Mouse (Mus musculus) adrenal gland (tissue): ENCODE measurements at regions not wholly inside any gene's neighbourhood (a gene's known extent, or its start where the extent isn't known, plus 50 kb on each side); places are given as distances from the start of the nearest gene placed in this dataset.
"Not testable (repeated sequence)": the region's sequence is repeated elsewhere in the genome, so short reads cannot be mapped to it uniquely, and the experiment has no call there.

Experiments
- intact Hi-C: fragments of 180-260 bp; cut with DNase I; formaldehyde crosslinking; loops from one replicate; pipeline ENCODE4 v1.15.1; 2025

GRCm38 (mm10) chr4:84157911-84158647 is 517.0 kb downstream of the Bnc2 start:
- intact Hi-C loops = no loop called here

GRCm38 (mm10) chr4:84163362-84163761 is 511.7 kb downstream of the Bnc2 start:
- intact Hi-C loops = no loop called here

- intact Hi-C loops = no loop called here
Measured at GRCm38 (mm10) chr4:84165256-84165655, 509.8 kb downstream of the Bnc2 start.

- intact Hi-C loops = no loop called here
Measured at GRCm38 (mm10) chr4:84172841-84173240, 502.2 kb downstream of the Bnc2 start.

- intact Hi-C loops = no loop called here
Measured at GRCm38 (mm10) chr4:84173441-84173840, 501.6 kb downstream of the Bnc2 start.

- intact Hi-C loops = not testable (repeated sequence)
Measured at GRCm38 (mm10) chr4:84176457-84176856, 498.6 kb downstream of the Bnc2 start.

- intact Hi-C loops = no loop called here
Measured at GRCm38 (mm10) chr4:84177827-84178226, 497.2 kb downstream of the Bnc2 start.

GRCm38 (mm10) chr4:84184436-84184835 is 490.6 kb downstream of the Bnc2 start:
- intact Hi-C loops = no loop called here

GRCm38 (mm10) chr4:84184844-84185243 is 490.2 kb downstream of the Bnc2 start:
- intact Hi-C loops = no loop called here

- intact Hi-C loops = no loop called here
Measured at GRCm38 (mm10) chr4:84189315-84189714, 485.8 kb downstream of the Bnc2 start.

GRCm38 (mm10) chr4:84191303-84191702 is 483.8 kb downstream of the Bnc2 start:
- intact Hi-C loops = no loop called here

GRCm38 (mm10) chr4:84192301-84192700 is 482.8 kb downstream of the Bnc2 start:
- intact Hi-C loops = no loop called here

GRCm38 (mm10) chr4:84196732-84197131 is 478.3 kb downstream of the Bnc2 start:
- intact Hi-C loops = no loop called here

GRCm38 (mm10) chr4:84198176-84198575 is 476.9 kb downstream of the Bnc2 start:
- intact Hi-C loops = no loop called here

- intact Hi-C loops = no loop called here
Measured at GRCm38 (mm10) chr4:84199181-84199656, 475.9 kb downstream of the Bnc2 start.

GRCm38 (mm10) chr4:84201001-84201400 is 474.1 kb downstream of the Bnc2 start:
- intact Hi-C loops = no loop called here

GRCm38 (mm10) chr4:84202231-84202630 is 472.8 kb downstream of the Bnc2 start:
- intact Hi-C loops = no loop called here

- intact Hi-C loops = no loop called here
Measured at GRCm38 (mm10) chr4:84203680-84204079, 471.4 kb downstream of the Bnc2 start.

- intact Hi-C loops = no loop called here
Measured at GRCm38 (mm10) chr4:84204777-84205176, 470.3 kb downstream of the Bnc2 start.

- intact Hi-C loops = no loop called here
Measured at GRCm38 (mm10) chr4:84208175-84208574, 466.9 kb downstream of the Bnc2 start.

- intact Hi-C loops = no loop called here
Measured at GRCm38 (mm10) chr4:84209538-84209937, 465.5 kb downstream of the Bnc2 start.

- intact Hi-C loops = no loop called here
Measured at GRCm38 (mm10) chr4:84211311-84211875, 463.7 kb downstream of the Bnc2 start.

GRCm38 (mm10) chr4:84212004-84212403 is 463.1 kb downstream of the Bnc2 start:
- intact Hi-C loops = no loop called here
